ENCODE assay signal across 7 mouse cellular contexts in the genomic region with DNA sequence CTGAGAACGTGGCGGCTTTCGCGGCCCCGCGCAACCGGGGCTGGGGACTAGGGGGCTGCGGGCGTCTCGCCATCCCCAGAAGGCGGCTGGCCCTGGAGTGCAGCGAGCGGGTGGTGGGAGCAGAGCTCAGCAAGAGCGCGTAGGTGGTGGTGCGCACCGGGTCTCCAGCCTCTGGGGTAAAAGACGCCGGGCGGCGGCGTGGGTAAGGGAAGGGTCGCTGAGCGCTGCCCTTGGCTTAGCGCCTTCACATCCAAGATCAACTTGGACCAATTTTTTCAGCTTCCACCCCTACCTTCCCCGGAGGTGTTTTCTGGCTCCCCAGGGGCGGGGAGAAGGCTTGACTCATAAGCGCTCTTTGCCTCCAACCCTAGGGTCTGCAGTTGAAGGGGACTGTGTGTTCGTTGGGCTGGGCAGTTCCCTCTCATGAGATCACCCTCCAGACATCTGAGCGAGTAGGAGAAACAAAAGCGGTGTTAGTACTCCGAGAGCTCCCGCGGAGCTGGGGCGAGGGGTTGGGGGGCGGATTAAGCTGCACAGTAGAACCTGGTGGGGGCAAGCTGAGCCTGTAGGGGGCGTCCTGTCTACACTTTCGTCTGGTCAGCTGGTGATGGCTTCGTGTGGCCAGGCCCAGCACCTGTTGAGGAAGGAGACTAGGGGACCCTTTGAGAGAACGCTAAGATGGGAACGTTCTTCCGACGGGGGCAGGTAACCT. TPM values are rescaled to one million over a fixed set of nuclear protein-coding genes. Genes with fewer than 3 reads are reported as not detected.
A peak's percentile ranks its signal among the peaks of the same experiment; 100 is the strongest.
DNase-seq lines count a peak whose midpoint lies in the region; ATAC-seq lines count a peak whose summit lies in the region.

No protein-coding gene starts in this region.

- peak overlapping the region; percentile 43 for H3K9ac ChIP-seq in embryonic facial prominence, embryonic 15.5 days

- H3K4me3 ChIP-seq in embryonic facial prominence, embryonic 15.5 days (replicated peaks), result peak overlapping the region; percentile 68
- H3K4me3 ChIP-seq in hindbrain, embryonic 10.5 days, result peak overlapping the region; percentile 89
- H3K4me3 ChIP-seq in limb, embryonic 10.5 days, result peak overlapping the region; percentile 79

- WGBS in embryonic facial prominence, embryonic 15.5 days, result 1% methylated on average over 43 of the region's 43 CpGs
- under 1% methylated on average over 43 of the region's 43 CpGs for WGBS in hindbrain, embryonic 10.5 days
- 1% methylated on average over 43 of the region's 43 CpGs for WGBS in limb, embryonic 10.5 days

- DNase-seq in ES-CJ7 (ENCODE audit: low read depth, low spot score) (peak; percentile 72), WW6 (ENCODE audit: low read depth, low spot score) (peak; percentile 39)
- DNase-seq in hindbrain, embryonic 10.5 days (ENCODE audit: low spot score), result peak; percentile 72
- DNase-seq in limb, embryonic 10.5 days (ENCODE audit: low spot score), result peak; percentile 71
- DNase-seq in neural tube, embryonic 10.5 days (ENCODE audit: extremely low spot score, low spot score), result peak; percentile 75
- DNase-seq in spleen, postnatal 36 days (ENCODE audit: low spot score in 2 of 2), result no peak

- H3K4me2 ChIP-seq in embryonic facial prominence, embryonic 15.5 days (replicated peaks), result peak overlapping the region; percentile 97

- H3K36me3 ChIP-seq in embryonic facial prominence, embryonic 15.5 days, result no peaks in the 10 kb centered on the region
- no peaks in the 10 kb centered on the region for H3K36me3 ChIP-seq in hindbrain, embryonic 10.5 days
- H3K36me3 ChIP-seq in limb, embryonic 10.5 days, result no peaks in the 10 kb centered on the region

- ATAC-seq in embryonic facial prominence, embryonic 15.5 days (ENCODE audit: insufficient number of reproducible peaks, low FRiP score, low TSS enrichment, low read depth), result peak; percentile 22; the same call in 1 of the 2 replicates

- no peaks in the 10 kb centered on the region for H3K9me3 ChIP-seq in embryonic facial prominence, embryonic 15.5 days (replicated peaks)
- H3K9me3 ChIP-seq in hindbrain, embryonic 10.5 days, result no peaks in the 10 kb centered on the region
- no peaks in the 10 kb centered on the region for H3K9me3 ChIP-seq in limb, embryonic 10.5 days (replicated peaks)

- H3K4me1 ChIP-seq in embryonic facial prominence, embryonic 15.5 days, result peaks cover 24% of the 10 kb centered on the region
- peaks cover 52% of the 10 kb centered on the region for H3K4me1 ChIP-seq in hindbrain, embryonic 10.5 days (replicated peaks)
- H3K4me1 ChIP-seq in limb, embryonic 10.5 days, result peaks cover 43% of the 10 kb centered on the region

- peak overlapping the region; percentile 29; the same call in 1 of the 2 replicates for H3K27ac ChIP-seq in embryonic facial prominence, embryonic 15.5 days (replicated peaks)
- H3K27ac ChIP-seq in hindbrain, embryonic 10.5 days, result peak overlapping the region; percentile 93
- H3K27ac ChIP-seq in limb, embryonic 10.5 days, result peak overlapping the region; percentile 75

- H3K27me3 ChIP-seq in embryonic facial prominence, embryonic 15.5 days, result peaks cover 54% of the 10 kb centered on the region
- H3K27me3 ChIP-seq in hindbrain, embryonic 10.5 days (ENCODE audit: insufficient read depth, poor library complexity, severe bottlenecking), result peaks cover 73% of the 10 kb centered on the region
- peaks cover 80% of the 10 kb centered on the region for H3K27me3 ChIP-seq in limb, embryonic 10.5 days (ENCODE audit: low read depth, poor library complexity, severe bottlenecking)

RNA-seq across cellular contexts. Expression of a gene that starts 1.7 kb away (rescaled TPM):
- polyA plus RNA-seq in embryonic facial prominence, embryonic 15.5 days (2015; fragmentation: Nextera tagmentation; extraction: Ambion mirVana), result 25.4 and 27.6 TPM in 2 replicates
- 17.7 and 18.9 TPM in 2 replicates for polyA plus RNA-seq in hindbrain, embryonic 10.5 days (2016; fragmentation: Nextera tagmentation; extraction: Ambion mirVana)
- polyA plus RNA-seq in limb, embryonic 10.5 days (2016; fragmentation: Nextera tagmentation; extraction: Ambion mirVana), result 5.1 and 6.1 TPM in 2 replicates

RNA-seq across cellular contexts. Expression of a gene that starts 56.9 kb away (rescaled TPM):
- polyA plus RNA-seq in embryonic facial prominence, embryonic 15.5 days (2015; fragmentation: Nextera tagmentation; extraction: Ambion mirVana), result 24.1 and 25.3 TPM in 2 replicates
- 36.0 and 40.6 TPM in 2 replicates for polyA plus RNA-seq in hindbrain, embryonic 10.5 days (2016; fragmentation: Nextera tagmentation; extraction: Ambion mirVana)
- polyA plus RNA-seq in limb, embryonic 10.5 days (2016; fragmentation: Nextera tagmentation; extraction: Ambion mirVana), result 25.9 and 29.7 TPM in 2 replicates

Comparison
In these comparisons a context has a peak if more than half of its experiments do, and no peak if none do; other contexts are left out.
1. DNase-seq: peak in ES-CJ7 (single experiment), WW6 (single experiment), hindbrain, embryonic 10.5 days (single experiment), limb, embryonic 10.5 days (single experiment) and neural tube, embryonic 10.5 days (single experiment); none in spleen, postnatal 36 days (0 of 2).
2. H3K27ac ChIP-seq: peak in every context shown above with its lines; median percentile 93 in hindbrain, embryonic 10.5 days; 75 in limb, embryonic 10.5 days; 29 in embryonic facial prominence, embryonic 15.5 days.
3. Peak in every context shown above with its lines, with median percentiles within 50 percentile points of each other: H3K4me3 ChIP-seq.